Mouse (Mus musculus): ENCODE measurements at regions not wholly inside any gene's neighbourhood (a gene's known extent, or its start where the extent isn't known, plus 50 kb on each side); places are given as distances from the start of the nearest gene placed in this dataset.

GRCm38 (mm10) chr10:17574894-17575293, 148.1 kb upstream of the Cited2 start:
- no peak for DNase-seq (ENCODE audit: low read depth in 3 of 3, low spot score in 3 of 3)
- H3K4me3 ChIP-seq (ENCODE audit: insufficient read depth in 1 of 2, low read depth in 2 of 2, low read length in 2 of 2): no peak overlapping the region
- no peaks in the 10 kb centered on the region for H3K36me3 ChIP-seq (replicated peaks; ENCODE audit: control insufficient read depth, insufficient read depth, low read depth)
- H3K4me1 ChIP-seq (replicated peaks; ENCODE audit: control insufficient read depth in 2 of 2, insufficient read depth in 2 of 2, low read length in 1 of 2): peaks cover 28% of the 10 kb centered on the region in 2 experiments
- peak overlapping the region; percentile 53; the same call in 1 of the 2 replicates for H3K4me2 ChIP-seq (ENCODE audit: low read depth)
- H3K27me3 ChIP-seq (ENCODE audit: control insufficient read depth, insufficient read depth, low read length): no peaks in the 10 kb centered on the region
- WGBS (ENCODE audit: insufficient replicate concordance): 3% methylated on average over 3 of the region's 3 CpGs
- TF ChIP-seq EP300 (IDR thresholded peaks at IDR 0.05; ENCODE audit: low read depth) (no peak), CTCF (IDR thresholded peaks at IDR 0.05; ENCODE audit: low read depth) (no peak)
- H3K9me3 ChIP-seq (ENCODE audit: control insufficient read depth, low read length): no peaks in the 10 kb centered on the region
- peak overlapping the region; percentile 1 for H3K27ac ChIP-seq
- no peak overlapping the region for H3K9ac ChIP-seq (replicated peaks)
- ATAC-seq (ENCODE audit: insufficient read depth): no peak

GRCm38 (mm10) chr10:17575448-17576332, 147.3 kb upstream of the Cited2 start:
- Histone ChIP-seq H3K36me3 (replicated peaks; ENCODE audit: control insufficient read depth, insufficient read depth, low read depth) (no peaks in the 10 kb centered on the region), H3K4me1 (replicated peaks; ENCODE audit: control insufficient read depth in 2 of 2, insufficient read depth in 2 of 2, low read length in 1 of 2) (peaks cover 26 to 28% of the 10 kb centered on the region in 2 experiments), H3K9me3 (ENCODE audit: control insufficient read depth, low read length) (no peaks in the 10 kb centered on the region), H3K27me3 (ENCODE audit: control insufficient read depth, insufficient read depth, low read length) (no peaks in the 10 kb centered on the region), H3K27ac (peak overlapping the region; percentile 55), H3K9ac (replicated peaks) (0 out of 2 replicates have a peak overlapping the region, but pooled peaks have one; percentile 9), H3K4me3 (ENCODE audit: insufficient read depth in 1 of 2, low read depth in 2 of 2, low read length in 2 of 2) (no peak overlapping the region), H3K4me2 (ENCODE audit: low read depth) (peak overlapping the region; percentile 53)
- TF ChIP-seq CTCF (IDR thresholded peaks at IDR 0.05; ENCODE audit: low read depth) (no peak), EP300 (IDR thresholded peaks at IDR 0.05; ENCODE audit: low read depth) (no peak)
- DNase-seq (ENCODE audit: low read depth in 3 of 3, low spot score in 3 of 3) (no peak), ATAC-seq (ENCODE audit: insufficient read depth) (peak; percentile 80)
- 18% methylated on average over 10 of the region's 10 CpGs for WGBS (ENCODE audit: insufficient replicate concordance)

- Histone ChIP-seq H3K9me3 (ENCODE audit: control insufficient read depth, low read length) (no peaks in the 10 kb centered on the region), H3K4me3 (ENCODE audit: insufficient read depth in 1 of 2, low read depth in 2 of 2, low read length in 2 of 2) (no peak overlapping the region), H3K27ac (no peak overlapping the region; the same call in 1 of the 2 replicates), H3K27me3 (ENCODE audit: control insufficient read depth, insufficient read depth, low read length) (no peaks in the 10 kb centered on the region), H3K9ac (replicated peaks) (no peak overlapping the region), H3K4me1 (replicated peaks; ENCODE audit: control insufficient read depth in 2 of 2, insufficient read depth in 2 of 2, low read length in 1 of 2) (peaks cover 26 to 28% of the 10 kb centered on the region in 2 experiments), H3K36me3 (replicated peaks; ENCODE audit: control insufficient read depth, insufficient read depth, low read depth) (no peaks in the 10 kb centered on the region), H3K4me2 (ENCODE audit: low read depth) (peak overlapping the region; percentile 53; the same call in 1 of the 2 replicates)
- peak; percentile 36; the same call in 1 of the 2 replicates for ATAC-seq (ENCODE audit: insufficient read depth)
- no peak for TF ChIP-seq EP300 (IDR thresholded peaks at IDR 0.05; ENCODE audit: low read depth)
- no peak for TF ChIP-seq CTCF (IDR thresholded peaks at IDR 0.05; ENCODE audit: low read depth)
- DNase-seq (ENCODE audit: low read depth in 3 of 3, low spot score in 3 of 3): no peak
These were observed 146.7 kb upstream of the Cited2 start for GRCm38 (mm10) chr10:17576333-17576750.

GRCm38 (mm10) chr10:17579463-17579862, 143.6 kb upstream of the Cited2 start:
- 67% methylated on average over 2 of the region's 2 CpGs for WGBS (ENCODE audit: insufficient replicate concordance)
- TF ChIP-seq EP300 (IDR thresholded peaks at IDR 0.05; ENCODE audit: low read depth) (no peak), CTCF (IDR thresholded peaks at IDR 0.05; ENCODE audit: low read depth) (no peak)
- no peaks in the 10 kb centered on the region for H3K9me3 ChIP-seq (ENCODE audit: control insufficient read depth, low read length)
- no peak overlapping the region for H3K27ac ChIP-seq
- ATAC-seq (ENCODE audit: insufficient read depth): no peak
- H3K4me3 ChIP-seq (ENCODE audit: insufficient read depth in 1 of 2, low read depth in 2 of 2, low read length in 2 of 2): no peak overlapping the region
- H3K27me3 ChIP-seq (ENCODE audit: control insufficient read depth, insufficient read depth, low read length): no peaks in the 10 kb centered on the region
- H3K4me2 ChIP-seq (ENCODE audit: low read depth): no peak overlapping the region
- peaks cover 18 to 23% of the 10 kb centered on the region in 2 experiments for H3K4me1 ChIP-seq (replicated peaks; ENCODE audit: control insufficient read depth in 2 of 2, insufficient read depth in 2 of 2, low read length in 1 of 2)
- no peaks in the 10 kb centered on the region for H3K36me3 ChIP-seq (replicated peaks; ENCODE audit: control insufficient read depth, insufficient read depth, low read depth)
- DNase-seq (ENCODE audit: low read depth in 3 of 3, low spot score in 3 of 3): no peak
- no peak overlapping the region for H3K9ac ChIP-seq (replicated peaks)

- Histone ChIP-seq H3K4me3 (ENCODE audit: insufficient read depth in 1 of 2, low read depth in 2 of 2, low read length in 2 of 2) (no peak overlapping the region), H3K27me3 (ENCODE audit: control insufficient read depth, insufficient read depth, low read length) (no peaks in the 10 kb centered on the region), H3K9ac (replicated peaks) (no peak overlapping the region), H3K4me1 (replicated peaks; ENCODE audit: control insufficient read depth in 2 of 2, insufficient read depth in 2 of 2, low read length in 1 of 2) (peaks cover 11 to 15% of the 10 kb centered on the region in 2 experiments), H3K4me2 (ENCODE audit: low read depth) (no peak overlapping the region), H3K27ac (no peak overlapping the region), H3K9me3 (ENCODE audit: control insufficient read depth, low read length) (no peaks in the 10 kb centered on the region), H3K36me3 (replicated peaks; ENCODE audit: control insufficient read depth, insufficient read depth, low read depth) (no peaks in the 10 kb centered on the region)
- no peak for DNase-seq (ENCODE audit: low read depth in 3 of 3, low spot score in 3 of 3)
- WGBS (ENCODE audit: insufficient replicate concordance): 62% methylated on average over 7 of the region's 7 CpGs
- TF ChIP-seq EP300 (IDR thresholded peaks at IDR 0.05; ENCODE audit: low read depth) (no peak), CTCF (IDR thresholded peaks at IDR 0.05; ENCODE audit: low read depth) (no peak)
- ATAC-seq (ENCODE audit: insufficient read depth): no peak
These were observed 138.2 kb upstream of the Cited2 start for GRCm38 (mm10) chr10:17584842-17585241.

Data from liver, embryonic 14.5 days (tissue).